Mouse (Mus musculus) olfactory bulb, adult 2 months (tissue): ENCODE results near the gene Ahnak2.

Experiments
- CTCF ChIP-seq: fragments of 200-500 bp; IDR thresholded peaks from 2 replicates; pipeline ENCODE4 v1.5.1; 2012; ENCODE audit warnings: low read depth, mild to moderate bottlenecking, low read length, moderate library complexity; ENCODE audit not compliant: insufficient read depth
- POLR2A ChIP-seq: fragments of 200-500 bp; IDR thresholded peaks from 2 replicates; pipeline ENCODE4 v1.6.1; 2012; ENCODE audit warnings: mild to moderate bottlenecking, low read depth, low read length, moderate library complexity; ENCODE audit not compliant: insufficient read depth

DNA sequence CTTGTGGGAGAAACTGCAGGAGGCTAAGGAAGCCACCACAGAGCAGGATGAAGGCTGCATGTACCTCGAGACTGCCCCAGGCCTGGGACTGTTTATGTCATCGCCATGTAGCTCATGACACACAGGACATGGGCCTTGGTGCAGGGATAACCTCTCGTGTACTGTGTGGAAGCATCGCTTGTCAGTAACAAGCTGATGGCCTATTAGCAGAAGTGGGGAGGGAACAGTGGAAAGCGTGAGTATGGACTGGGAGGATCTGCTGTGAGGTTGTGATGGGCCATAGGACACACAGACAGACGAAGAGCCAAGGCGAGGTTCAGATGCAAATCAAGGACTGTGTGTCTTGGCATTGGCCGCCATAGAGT, 54.9 kb downstream of the Ahnak2 start:
- TF ChIP-seq POLR2A (no peak), CTCF (no peak)
